Mouse (Mus musculus) liver, adult 2 months (tissue): ENCODE measurements around the gene Adam15. TPM values are rescaled to one million over a fixed set of nuclear protein-coding genes. Genes with fewer than 3 reads are reported as not detected.
A peak's percentile ranks its signal among the peaks of the same experiment; 100 is the strongest.

Experiments
- DNase-seq: peaks from one replicate; pipeline ENCODE4 v3.0.0-alpha.2; 2011; ENCODE audit warnings: low read depth, low spot score; ENCODE audit errors: extremely low read depth
- H3K27ac ChIP-seq: fragments of 200-500 bp; replicated peaks from 2 replicates; pipeline ENCODE4 v1.5.1; 2012; ENCODE audit warnings: low read depth, mild to moderate bottlenecking, control low read depth, inconsistent platforms, low read length; ENCODE audit not compliant: insufficient read depth
- H3K27me3 ChIP-seq: fragments of 200-500 bp; 2 replicates; pipeline ENCODE4 v1.6.1; 2012; ENCODE audit warnings: mild to moderate bottlenecking, moderate library complexity, low read length, inconsistent platforms; ENCODE audit not compliant: control insufficient read depth, insufficient read depth
- H3K36me3 ChIP-seq: fragments of 200-500 bp; 2 replicates; pipeline ENCODE4 v1.6.1; 2012; ENCODE audit warnings: low read length, inconsistent platforms; ENCODE audit not compliant: control insufficient read depth, insufficient read depth
- H3K4me1 ChIP-seq: fragments of 200-500 bp; 2 replicates; pipeline ENCODE4 v1.6.1; 2011; ENCODE audit warnings: low read length; ENCODE audit not compliant: control insufficient read depth, insufficient read depth
- H3K4me3 ChIP-seq: fragments of 200-500 bp; 2 replicates; pipeline ENCODE4 v1.5.1; 2011; ENCODE audit warnings: low read depth, mild to moderate bottlenecking, control low read depth, low read length, moderate library complexity; ENCODE audit not compliant: insufficient read depth
- H3K79me2 ChIP-seq: fragments of 200-500 bp; 2 replicates; pipeline ENCODE4 v1.6.1; 2012; ENCODE audit warnings: inconsistent platforms, mild to moderate bottlenecking, low read length, moderate library complexity; ENCODE audit not compliant: control insufficient read depth, insufficient read depth
- H3K9ac ChIP-seq: fragments of 200-500 bp; 2 replicates; pipeline ENCODE4 v1.6.1; 2012; ENCODE audit warnings: low read depth, mild to moderate bottlenecking, control low read depth, inconsistent platforms, low read length
- CTCF ChIP-seq: fragments of 200-500 bp; IDR thresholded peaks from 2 replicates; pipeline ENCODE4 v1.5.1; 2011; ENCODE audit warnings: low read depth, low read length, control low read depth
- POLR2A ChIP-seq: fragments of 200-500 bp; IDR thresholded peaks from 2 replicates; pipeline ENCODE4 v1.6.1; 2011; ENCODE audit warnings: low read length, control low read depth; ENCODE audit not compliant: insufficient read depth; ENCODE audit errors: extremely low read depth
- WGBS: fragments of 180-500 bp; shearing (Covaris S2); methylation state at CpG from one replicate; pipeline ENCODE4 v1.1.7; 2018; 5-methylcytosine and 5-hydroxymethylcytosine counted together
- polyA plus RNA-seq: library from polyadenylated mRNA; depleted of rRNA; stranded (reverse); fragments of >200 nt; gene quantifications from 2 replicates; pipeline ENCODE4 v1.2.3, GENCODE M21; 2012
- total RNA-seq: library from RNA; depleted of rRNA; stranded (reverse); fragments of >200 nt; gene quantifications from 2 replicates; pipeline ENCODE4 v1.2.3, GENCODE M21; 2014

Gene Adam15
- total and polyA plus RNA-seq, 2 experiments: 1.4 to 4.7 TPM

GRCm38 (mm10) chr3:89381233-89381632 is 31.4 kb upstream of the Adam15 start:
- DNase-seq: no peak
- whole genome bisulfite sequencing: 97% methylated on average over 11 of the region's 11 CpGs
- Histone ChIP-seq H3K27ac (no peak overlapping the region), H3K9ac (no peak overlapping the region), H3K36me3 (peaks cover 8% of the 10 kb centered on the region; the same call in 1 of the 2 replicates), H3K27me3 (no peaks in the 10 kb centered on the region), H3K79me2 (peaks cover 23% of the 10 kb centered on the region; the same call in 1 of the 2 replicates), H3K4me1 (no peaks in the 10 kb centered on the region; the same call in 1 of the 2 replicates), H3K4me3 (no peak overlapping the region)
- no peak for TF ChIP-seq CTCF
- no peak for TF ChIP-seq POLR2A

GRCm38 (mm10) chr3:89380711-89381110 is 30.9 kb upstream of the Adam15 start:
- DNase-seq: no peak
- WGBS: 96% methylated on average over 18 of the region's 18 CpGs
- Histone ChIP-seq H3K27me3 (no peaks in the 10 kb centered on the region), H3K27ac (no peak overlapping the region), H3K79me2 (peaks cover 19% of the 10 kb centered on the region; the same call in 1 of the 2 replicates), H3K36me3 (peaks cover 6% of the 10 kb centered on the region; the same call in 1 of the 2 replicates), H3K4me1 (no peaks in the 10 kb centered on the region; the same call in 1 of the 2 replicates), H3K9ac (no peak overlapping the region), H3K4me3 (no peak overlapping the region)
- no peak for TF ChIP-seq POLR2A

GRCm38 (mm10) chr3:89380291-89380690 is 30.5 kb upstream of the Adam15 start:
- Histone ChIP-seq H3K79me2 (peaks cover 16% of the 10 kb centered on the region; the same call in 1 of the 2 replicates), H3K27me3 (no peaks in the 10 kb centered on the region), H3K4me1 (no peaks in the 10 kb centered on the region; the same call in 1 of the 2 replicates), H3K36me3 (peaks cover 6% of the 10 kb centered on the region; the same call in 1 of the 2 replicates), H3K9ac (no peak overlapping the region), H3K4me3 (no peak overlapping the region), H3K27ac (no peak overlapping the region)
- TF ChIP-seq POLR2A (no peak), CTCF (no peak)
- WGBS: 95% methylated on average over 14 of the region's 14 CpGs
- no peak for DNase-seq

GRCm38 (mm10) chr3:89379388-89380131 is 29.8 kb upstream of the Adam15 start:
- peaks cover 10% of the 10 kb centered on the region; the same call in 1 of the 2 replicates for H3K79me2 ChIP-seq
- no peak overlapping the region for H3K27ac ChIP-seq
- TF ChIP-seq POLR2A (no peak), CTCF (no peak)
- DNase-seq: no peak
- H3K4me1 ChIP-seq: no peaks in the 10 kb centered on the region; the same call in 1 of the 2 replicates
- H3K27me3 ChIP-seq: no peaks in the 10 kb centered on the region
- 86% methylated on average over 31 of the region's 31 CpGs for WGBS
- no peak overlapping the region for H3K4me3 ChIP-seq
- H3K9ac ChIP-seq: no peak overlapping the region
- H3K36me3 ChIP-seq: peaks cover 6% of the 10 kb centered on the region; the same call in 1 of the 2 replicates

GRCm38 (mm10) chr3:89378394-89379067 is 28.7 kb upstream of the Adam15 start:
- no peak for TF ChIP-seq POLR2A
- peak; percentile 85 for TF ChIP-seq CTCF
- 52% methylated on average over 25 of the region's 29 CpGs for WGBS
- Histone ChIP-seq H3K9ac (peak overlapping the region; percentile 43), H3K27me3 (no peaks in the 10 kb centered on the region), H3K27ac (no peak overlapping the region), H3K4me3 (peak overlapping the region; percentile 33; the same call in 1 of the 2 replicates), H3K4me1 (no peaks in the 10 kb centered on the region), H3K79me2 (peaks cover under 1% of the 10 kb centered on the region; the same call in 1 of the 2 replicates), H3K36me3 (peaks cover 6% of the 10 kb centered on the region; the same call in 1 of the 2 replicates)
- DNase-seq: no peak

GRCm38 (mm10) chr3:89377831-89378230 is 28.0 kb upstream of the Adam15 start:
- H3K36me3 ChIP-seq: peaks cover 6% of the 10 kb centered on the region; the same call in 1 of the 2 replicates
- no peak for DNase-seq
- no peaks in the 10 kb centered on the region for H3K79me2 ChIP-seq
- WGBS: 85% methylated on average over 4 of the region's 4 CpGs
- no peak overlapping the region for H3K9ac ChIP-seq
- no peaks in the 10 kb centered on the region for H3K27me3 ChIP-seq
- H3K4me1 ChIP-seq: no peaks in the 10 kb centered on the region
- TF ChIP-seq POLR2A (no peak), CTCF (no peak)
- no peak overlapping the region for H3K27ac ChIP-seq
- H3K4me3 ChIP-seq: no peak overlapping the region
